Mouse (Mus musculus) MEL (cell line): Measurements from ENCODE around the gene Ildr1. TPM values are rescaled to one million over a fixed set of nuclear protein-coding genes. Genes with fewer than 3 reads are reported as not detected.

ENCODE experiments used
- DNase-seq: peaks from one replicate; pipeline ENCODE4 v3.0.0; 2011; ENCODE audit warnings: low read depth, low spot score
- H3K27ac ChIP-seq: 2 replicates; pipeline ENCODE4 v1.5.1; 2012; ENCODE audit warnings: low read depth, mild to moderate bottlenecking, control low read depth, low read length, moderate library complexity; ENCODE audit not compliant: control insufficient read depth
- H3K27me3 ChIP-seq, 2 experiments: fragments of 150-350 bp in 1 of 2; sonication (generic) in 1 of 2; 2 replicates each; pipeline ENCODE4 v1.6.1; 2012; ENCODE audit warnings: low read length in 2 of 2, mild to moderate bottlenecking in 2 of 2, improper control_type of control experiment in 1 of 2, moderate library complexity in 1 of 2; ENCODE audit not compliant: insufficient read depth in 2 of 2, control insufficient read depth in 1 of 2
- H3K36me3 ChIP-seq, 2 experiments: 2 replicates each; pipeline ENCODE4 v1.6.1; 2012 to 2014; ENCODE audit warnings: low read length in 2 of 2, improper control_type of control experiment in 1 of 2, inconsistent platforms in 1 of 2, mild to moderate bottlenecking in 1 of 2; ENCODE audit not compliant: insufficient read depth in 2 of 2, control insufficient read depth in 1 of 2
- H3K4me1 ChIP-seq, 2 experiments: fragments of 150-350 bp in 1 of 2; sonication (generic) in 1 of 2; 2 replicates each; pipeline ENCODE4 v1.6.1; 2012; ENCODE audit warnings: low read length in 2 of 2, improper control_type of control experiment in 1 of 2, mild to moderate bottlenecking in 1 of 2; ENCODE audit not compliant: insufficient read depth in 2 of 2, control insufficient read depth in 1 of 2
- H3K4me3 ChIP-seq, 2 experiments: fragments of 150-350 bp in 1 of 2; sonication (generic) in 1 of 2; 2 replicates each; pipeline ENCODE4 v1.5.1; 2012; ENCODE audit warnings: low read depth in 2 of 2, low read length in 2 of 2, mild to moderate bottlenecking in 2 of 2, moderate library complexity in 2 of 2, control low read depth in 1 of 2, improper control_type of control experiment in 1 of 2; ENCODE audit not compliant: control insufficient read depth in 1 of 2, insufficient read depth in 1 of 2
- H3K79me2 ChIP-seq: 2 replicates; pipeline ENCODE4 v1.6.1; 2012; ENCODE audit warnings: mild to moderate bottlenecking, low read length, moderate library complexity; ENCODE audit not compliant: control insufficient read depth, poor library complexity, insufficient read depth
- H3K9ac ChIP-seq: 2 replicates; pipeline ENCODE4 v1.6.1; 2012; ENCODE audit warnings: low read depth, mild to moderate bottlenecking, control low read depth, low read length, moderate library complexity; ENCODE audit not compliant: control insufficient read depth, poor library complexity, severe bottlenecking
- H3K9me3 ChIP-seq: fragments of 150-350 bp; sonication (generic); replicated peaks from 2 replicates; pipeline ENCODE4 v1.6.1; 2012; ENCODE audit warnings: mild to moderate bottlenecking, low read length, improper control_type of control experiment, moderate library complexity; ENCODE audit not compliant: insufficient read depth
- CHD1 ChIP-seq: IDR thresholded peaks from 2 replicates; pipeline ENCODE4 v1.6.1; 2012; ENCODE audit warnings: low read depth, mild to moderate bottlenecking, inconsistent platforms, low read length, improper control_type of control experiment
- CHD2 ChIP-seq: IDR thresholded peaks from 2 replicates; pipeline ENCODE4 v1.6.1; 2011; ENCODE audit warnings: low read length, improper control_type of control experiment
- E2F4 ChIP-seq: IDR thresholded peaks from 2 replicates; pipeline ENCODE4 v1.6.1; 2011; ENCODE audit warnings: low read depth, low read length, improper control_type of control experiment, borderline replicate concordance
- GABPA ChIP-seq: IDR thresholded peaks from 2 replicates; pipeline ENCODE4 v1.6.1; 2012; ENCODE audit warnings: low read depth, mild to moderate bottlenecking, inconsistent platforms, low read length, improper control_type of control experiment, moderate library complexity
- KAT2A ChIP-seq: conservative IDR thresholded peaks from 2 replicates; pipeline ENCODE4 v1.6.1; 2012; ENCODE audit warnings: low read depth, low read length, improper control_type of control experiment, inconsistent platforms
- MAZ ChIP-seq: IDR thresholded peaks from 2 replicates; pipeline ENCODE4 v1.6.1; 2012; ENCODE audit warnings: low read depth, mild to moderate bottlenecking, inconsistent platforms, low read length, improper control_type of control experiment
- MEF2A ChIP-seq: IDR thresholded peaks from 2 replicates; pipeline ENCODE4 v1.6.1; 2014; ENCODE audit warnings: low read depth, mild to moderate bottlenecking, inconsistent platforms, low read length, improper control_type of control experiment; ENCODE audit not compliant: poor library complexity, insufficient replicate concordance, severe bottlenecking; ENCODE audit errors: extremely low read depth
- MXI1 ChIP-seq: IDR thresholded peaks from 2 replicates; pipeline ENCODE4 v1.6.1; 2011; ENCODE audit warnings: mild to moderate bottlenecking, low read depth, low read length, improper control_type of control experiment
- MYB ChIP-seq: IDR thresholded peaks from 2 replicates; pipeline ENCODE4 v1.6.1; 2011; ENCODE audit warnings: mild to moderate bottlenecking, low read depth, low read length, improper control_type of control experiment
- POLR2AphosphoS5 ChIP-seq: IDR thresholded peaks from 2 replicates; pipeline ENCODE4 v1.6.1; 2012; ENCODE audit warnings: low read depth, borderline replicate concordance, mild to moderate bottlenecking, inconsistent platforms, low read length, moderate library complexity, mixed read lengths
- RCOR1 ChIP-seq: IDR thresholded peaks from 2 replicates; pipeline ENCODE4 v1.6.1; 2012; ENCODE audit warnings: low read depth, mild to moderate bottlenecking, inconsistent platforms, low read length, improper control_type of control experiment
- SIN3A ChIP-seq: IDR thresholded peaks from 2 replicates; pipeline ENCODE4 v1.6.1; 2012; ENCODE audit warnings: low read length, improper control_type of control experiment, inconsistent platforms
- SMC3 ChIP-seq: IDR thresholded peaks from 2 replicates; pipeline ENCODE4 v1.6.1; 2011; ENCODE audit warnings: low read depth, low read length, improper control_type of control experiment
- TAL1 ChIP-seq: IDR thresholded peaks from 2 replicates; pipeline ENCODE4 v1.6.1; 2012; ENCODE audit warnings: mild to moderate bottlenecking, inconsistent platforms, low read length, moderate library complexity, mixed read lengths
- UBTF ChIP-seq: IDR thresholded peaks from 2 replicates; pipeline ENCODE4 v1.6.1; 2012; ENCODE audit warnings: low read depth, mild to moderate bottlenecking, inconsistent platforms, low read length, improper control_type of control experiment, moderate library complexity, borderline replicate concordance; ENCODE audit not compliant: insufficient read depth
- ZC3H11A ChIP-seq: IDR thresholded peaks from 2 replicates; pipeline ENCODE4 v1.6.1; 2012; ENCODE audit warnings: low read depth, mild to moderate bottlenecking, inconsistent platforms, low read length, improper control_type of control experiment
- polyA plus RNA-seq, 2 experiments: library from polyadenylated mRNA; stranded (reverse) in 1 of 2; unstranded in 1 of 2; fragments of >175 nt in 1 of 2; fragments of >200 nt in 1 of 2; gene quantifications; 2 replicates each; pipeline versions ENCODE4 v1.2.1 to v1.2.4; 2012; ENCODE audit warnings: low replicate concordance in 2 of 2, low read depth in 1 of 2; ENCODE audit not compliant: insufficient read length in 2 of 2, insufficient read depth in 1 of 2, missing spikeins in 1 of 2
- total RNA-seq: library from RNA; depleted of rRNA; stranded (reverse); fragments of 300-350 nt; gene quantifications from 2 replicates; pipeline ENCODE4 v1.2.3, GENCODE M21; 2012

The Ildr1 gene
- total and polyA plus RNA-seq, 3 experiments, result not detected

DNA sequence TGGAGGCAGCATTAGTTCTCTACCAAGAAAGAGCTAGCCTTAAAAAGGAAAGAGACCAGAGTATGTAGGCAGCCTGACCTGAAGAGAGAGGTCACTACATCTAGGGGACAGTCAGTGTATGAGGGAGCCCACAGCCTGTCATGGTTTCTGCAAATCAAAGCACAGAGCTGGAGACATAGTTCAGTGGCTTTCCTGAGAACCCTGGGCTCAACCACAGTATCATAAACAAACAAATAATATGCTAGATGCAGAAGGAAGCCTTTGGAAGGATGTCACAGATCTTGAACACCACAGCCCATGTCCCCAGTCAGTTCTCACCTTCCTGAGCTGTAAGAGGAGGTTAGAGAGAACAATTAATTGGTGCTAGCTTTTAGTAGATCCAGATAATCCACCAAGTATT lies 24.9 kb downstream of the Ildr1 start:
- H3K9ac ChIP-seq, result no peak overlapping the region
- TF ChIP-seq GABPA (no peak), RCOR1 (no peak), UBTF (no peak), CHD1 (no peak), TAL1 (no peak), E2F4 (no peak), KAT2A (no peak), ZC3H11A (no peak), POLR2AphosphoS5 (no peak), SIN3A (no peak), MEF2A (no peak), CHD2 (no peak), SMC3 (no peak)
- H3K4me3 ChIP-seq, result no peak overlapping the region
- no peaks in the 10 kb centered on the region; a peak in 1 of 4 replicates for H3K36me3 ChIP-seq
- no peaks in the 10 kb centered on the region for H3K79me2 ChIP-seq
- H3K4me1 ChIP-seq, result no peaks in the 10 kb centered on the region
- H3K9me3 ChIP-seq, result no peaks in the 10 kb centered on the region
- H3K27ac ChIP-seq, result no peak overlapping the region
- DNase-seq, result no peak
- H3K27me3 ChIP-seq, result no peaks in the 10 kb centered on the region

DNA sequence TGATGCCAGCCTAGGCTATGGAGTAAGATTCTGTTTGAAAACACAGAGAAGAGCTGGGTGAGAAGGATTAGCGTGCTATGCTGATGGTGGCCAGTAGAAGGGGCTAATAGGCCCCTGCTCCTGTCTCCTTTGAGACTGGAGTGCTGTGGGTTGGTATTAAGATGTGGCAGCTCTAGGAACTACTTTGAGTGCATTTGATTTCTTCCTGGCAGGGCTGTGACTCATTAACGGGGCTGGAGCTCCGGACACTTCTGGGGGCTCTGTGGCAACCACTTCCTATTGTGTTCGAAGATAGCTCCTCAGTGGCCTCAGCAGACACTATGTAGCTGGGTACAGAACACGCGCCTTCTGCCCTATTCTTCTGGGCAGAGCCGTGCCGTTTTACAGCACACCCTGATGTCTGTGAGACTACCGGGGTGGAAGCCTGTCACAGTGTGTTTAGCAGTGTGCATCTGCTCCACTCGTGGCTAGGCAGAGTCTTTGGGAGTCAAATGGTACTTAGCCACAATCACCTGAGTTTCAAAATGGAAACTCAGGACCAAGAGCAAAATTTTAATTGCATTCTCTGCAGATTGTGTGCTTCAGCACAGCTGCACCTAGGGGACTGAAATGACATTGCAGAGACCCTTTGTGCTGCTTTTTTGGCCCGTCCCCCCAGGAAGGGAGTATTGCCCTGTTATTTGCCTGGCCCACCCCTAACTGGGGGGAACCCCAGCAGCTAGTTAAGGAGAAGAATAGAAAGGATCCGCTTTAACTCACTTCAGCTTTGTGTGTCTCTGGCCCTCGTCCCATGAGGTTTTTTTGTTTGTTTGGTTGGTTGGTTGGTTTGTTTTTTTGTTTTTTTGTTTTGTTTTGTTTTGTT lies 26.6 kb downstream of the Ildr1 start:
- H3K4me1 ChIP-seq, result no peaks in the 10 kb centered on the region
- TF ChIP-seq MAZ, result no peak
- TF ChIP-seq MXI1, result no peak
- no peak for TF ChIP-seq MYB
- no peaks in the 10 kb centered on the region for H3K9me3 ChIP-seq
- no peak overlapping the region for H3K9ac ChIP-seq
- H3K4me3 ChIP-seq, result no peak overlapping the region
- no peaks in the 10 kb centered on the region for H3K27me3 ChIP-seq
- DNase-seq, result no peak
- H3K36me3 ChIP-seq, result no peaks in the 10 kb centered on the region; a peak in 1 of 4 replicates
- no peak overlapping the region for H3K27ac ChIP-seq
- no peaks in the 10 kb centered on the region for H3K79me2 ChIP-seq
